Mouse (Mus musculus) kidney, adult 18-20 months (tissue): ENCODE results near the gene Gdpgp1.

ENCODE experiments used
- DNase-seq: peaks from one replicate; pipeline ENCODE4 v3.0.0; 2021

Gdpgp1 gene

DNA sequence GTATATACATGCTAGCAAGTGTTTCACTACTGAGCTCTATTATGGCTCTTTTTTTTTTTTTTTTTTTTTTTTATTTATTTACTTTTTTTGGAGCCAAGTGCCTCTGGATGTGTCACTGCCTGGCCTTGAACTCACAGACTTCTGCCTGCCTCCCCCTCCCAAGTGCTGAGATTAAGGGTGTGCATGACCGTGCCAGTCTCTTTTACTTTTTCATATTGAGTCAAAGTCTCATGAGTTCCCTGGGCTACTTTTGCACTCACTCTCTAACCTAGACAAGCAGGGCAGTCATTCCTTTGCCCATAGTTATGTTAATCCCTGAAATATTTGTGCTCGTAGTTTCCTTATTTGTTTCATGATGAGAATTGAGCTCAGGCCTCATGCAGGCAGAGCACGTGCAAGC lies 49.0 kb downstream of the Gdpgp1 start:
- no peak for DNase-seq

- no peak for DNase-seq
Observed at GRCm38 (mm10) chr7:80283226-80283918, 50.7 kb downstream of the Gdpgp1 start.

DNA sequence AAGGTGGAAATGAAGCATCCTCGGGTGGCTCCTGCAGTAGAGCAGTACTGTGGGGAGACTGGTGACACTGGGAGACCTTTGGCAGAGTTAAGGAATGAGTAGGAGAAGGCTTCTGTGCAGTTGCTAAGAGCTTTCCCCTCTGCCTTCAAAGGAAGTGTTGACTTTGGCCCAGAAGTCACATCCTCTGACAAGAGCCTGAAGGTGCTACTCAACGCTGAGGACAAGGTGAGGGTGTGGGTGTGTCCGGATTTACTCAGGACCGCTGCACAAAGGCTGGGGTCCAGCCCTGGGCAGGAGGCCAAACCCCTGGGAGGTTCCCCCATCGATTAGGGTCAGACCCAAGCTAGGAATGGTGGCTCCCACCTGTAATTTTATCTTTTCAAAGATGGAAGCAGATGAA lies 51.7 kb downstream of the Gdpgp1 start:
- DNase-seq: no peak

DNA sequence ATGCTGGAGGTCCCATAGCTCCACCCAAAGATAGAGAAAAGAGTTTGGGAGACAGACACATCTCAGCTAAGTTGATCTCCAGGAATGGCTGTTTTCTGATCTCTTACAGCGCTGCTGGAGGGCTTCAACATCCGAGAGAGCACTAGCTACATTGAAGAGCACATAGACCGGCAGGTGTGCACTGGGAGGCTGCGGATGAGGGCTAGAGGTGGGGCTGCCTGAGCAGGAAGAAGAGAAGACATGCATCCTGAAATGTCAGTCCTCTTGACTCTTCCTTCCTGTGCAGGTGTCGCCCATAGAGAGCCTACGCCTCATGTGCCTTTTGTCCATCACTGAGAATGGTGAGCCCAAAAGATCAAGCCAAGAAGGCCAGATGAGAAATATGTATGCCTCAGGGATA lies 53.1 kb downstream of the Gdpgp1 start:
- no peak for DNase-seq

GRCm38 (mm10) chr7:80287736-80288135 lies 55.1 kb downstream of the Gdpgp1 start:
- no peak for DNase-seq
